Mouse (Mus musculus) cerebellum, postnatal 25 days (tissue): ENCODE results near the gene Babam1.
"Not testable (repeated sequence)": the region's sequence is repeated elsewhere in the genome, so short reads cannot be mapped to it uniquely, and the experiment has no call there.

ENCODE experiments used
- DNase-seq, 2 experiments: peaks; one replicate each; pipeline ENCODE4 v3.0.0; 2021; ENCODE audit warnings: mixed read lengths in 2 of 2

Babam1 gene

GRCm38 (mm10) chr8:71406099-71407015, 9.7 kb downstream of the Babam1 start:
- DNase-seq, result peak; percentile 52 to 65

- DNase-seq, result peak in 1 of 2 experiments; percentile 12
Observed at GRCm38 (mm10) chr8:71407441-71407840, 10.8 kb downstream of the Babam1 start.

DNA sequence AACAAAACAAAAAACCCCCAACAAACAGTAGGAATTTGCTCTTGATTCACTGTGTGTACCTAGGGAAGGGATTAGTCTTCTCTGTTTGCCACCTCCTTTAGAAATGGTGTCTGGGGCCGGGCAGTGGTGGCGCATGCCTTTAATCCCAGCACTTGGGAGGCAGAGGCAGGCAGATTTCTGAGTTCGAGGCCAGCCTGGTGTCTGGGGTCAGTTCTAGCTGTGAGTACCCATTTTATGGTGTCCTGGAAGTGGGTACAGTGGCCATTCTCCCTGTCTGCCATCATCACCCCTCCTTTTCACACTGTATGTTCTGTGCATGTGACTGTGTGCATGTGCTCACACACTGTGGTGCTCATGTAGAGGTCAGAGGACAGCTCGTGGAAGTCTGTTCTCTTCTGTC, 11.6 kb downstream of the Babam1 start:
- no peak for DNase-seq

- peak in 1 of 2 experiments; percentile 11 for DNase-seq
Observed at GRCm38 (mm10) chr8:71411535-71412273, 15.0 kb downstream of the Babam1 start.

- no peak for DNase-seq
Observed at GRCm38 (mm10) chr8:71422121-71422520, 25.5 kb downstream of the Babam1 start.

DNA sequence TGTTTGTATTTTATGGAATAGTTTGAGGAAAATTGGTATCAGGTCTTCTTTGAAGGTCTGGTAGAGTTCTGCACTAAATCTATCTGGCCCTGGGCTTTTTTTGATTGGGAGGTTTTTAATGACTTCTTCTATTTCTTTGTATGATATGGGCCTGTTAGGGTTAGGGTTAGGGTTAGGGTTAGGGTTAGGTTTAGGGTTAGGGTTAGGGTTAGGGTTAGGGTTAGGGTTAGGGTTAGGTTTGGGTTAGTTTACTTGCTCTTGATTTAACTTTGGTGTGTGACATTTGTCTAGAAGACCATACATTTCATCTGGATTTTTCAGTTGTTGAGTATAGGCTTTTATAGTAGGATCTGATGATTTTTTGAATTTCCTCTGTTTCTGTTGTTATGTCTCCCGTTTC, 36.3 kb downstream of the Babam1 start:
- not testable (repeated sequence) for DNase-seq

DNA sequence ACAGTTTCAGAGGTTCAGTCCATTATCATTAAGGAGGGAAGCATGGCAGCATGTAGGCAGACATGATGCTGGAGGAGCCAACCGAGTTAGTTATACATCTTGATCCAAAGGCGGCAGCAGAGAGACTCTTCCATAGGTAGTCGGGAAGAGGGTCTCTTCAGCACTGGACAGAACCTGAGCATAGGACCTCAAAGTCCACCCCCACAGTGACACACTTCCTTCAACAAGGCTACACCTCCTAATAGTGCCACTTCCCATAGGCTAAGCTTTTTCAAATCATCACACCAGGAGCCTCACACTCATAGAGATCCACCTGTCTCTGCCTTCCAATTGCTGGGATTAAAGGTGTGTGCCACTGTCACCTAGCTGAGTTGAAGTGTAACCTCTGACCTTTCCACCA, 40.4 kb downstream of the Babam1 start:
- DNase-seq, result no peak

GRCm38 (mm10) chr8:71441404-71441803, 44.7 kb downstream of the Babam1 start:
- DNase-seq, result peak; percentile 45 to 68

DNA sequence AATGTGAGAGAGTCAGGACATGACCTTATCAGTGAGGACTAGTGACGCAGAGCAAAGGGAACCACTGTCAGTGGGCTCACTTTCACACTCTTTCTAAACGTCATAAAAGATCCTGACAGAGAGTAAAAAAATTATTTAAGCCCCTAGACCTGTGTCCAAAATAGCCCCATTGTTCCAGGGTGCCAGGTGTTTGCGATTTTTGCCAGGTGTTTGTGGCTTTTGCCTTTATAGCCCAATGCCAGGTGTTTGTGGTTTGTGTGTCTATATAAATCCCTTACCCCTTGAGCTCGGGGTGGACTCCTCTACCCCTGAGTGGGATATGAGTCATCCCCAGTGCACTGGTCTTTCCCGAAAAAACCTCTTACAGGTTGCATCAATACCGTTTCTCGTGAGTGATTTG, 48.4 kb downstream of the Babam1 start:
- DNase-seq, result no peak

GRCm38 (mm10) chr8:71451337-71451736, 54.7 kb downstream of the Babam1 start:
- no peak for DNase-seq

GRCm38 (mm10) chr8:71451777-71452176, 55.1 kb downstream of the Babam1 start:
- no peak for DNase-seq

- no peak for DNase-seq
Observed at GRCm38 (mm10) chr8:71452669-71453068, 56.0 kb downstream of the Babam1 start.
